Mouse (Mus musculus) kidney, embryonic 14.5 days (tissue): ENCODE data around the gene Lamtor1. TPM values are rescaled to one million over a fixed set of nuclear protein-coding genes. Genes with fewer than 3 reads are reported as not detected.
"Not testable (repeated sequence)": the region's sequence is repeated elsewhere in the genome, so short reads cannot be mapped to it uniquely, and the experiment has no call there.

Source experiments
- ATAC-seq: fragments of 200-750 bp; cut with Nextera tagmentation; 2 replicates; pipeline ENCODE4 v1.8.0; 2017; ENCODE audit warnings: moderate number of reproducible peaks, mild to moderate bottlenecking, moderate TSS enrichment, moderate library complexity; ENCODE audit not compliant: low FRiP score, low TSS enrichment
- H3K27ac ChIP-seq: fragments of 300-500 bp; sonication (generic); 2 replicates; pipeline ENCODE4 v1.5.1; 2014; ENCODE audit warnings: low read depth, mild to moderate bottlenecking, low read length, moderate library complexity, mixed read lengths
- H3K27me3 ChIP-seq: fragments of 300-500 bp; sonication (generic); 2 replicates; pipeline ENCODE4 v1.6.1; 2014; ENCODE audit warnings: mild to moderate bottlenecking, low read length; ENCODE audit not compliant: control insufficient read depth, insufficient read depth
- H3K36me3 ChIP-seq: fragments of 300-500 bp; sonication (generic); 2 replicates; pipeline ENCODE4 v1.6.1; 2014; ENCODE audit warnings: low read length, mixed read lengths; ENCODE audit not compliant: control insufficient read depth, insufficient read depth
- H3K4me1 ChIP-seq: fragments of 300-500 bp; sonication (generic); 2 replicates; pipeline ENCODE4 v1.6.1; 2014; ENCODE audit warnings: low read length, mixed read lengths; ENCODE audit not compliant: control insufficient read depth, insufficient read depth
- H3K4me2 ChIP-seq: fragments of 300-500 bp; sonication (generic); replicated peaks from 2 replicates; pipeline ENCODE4 v1.6.1; 2014; ENCODE audit warnings: low read depth, mild to moderate bottlenecking, low read length
- H3K4me3 ChIP-seq: fragments of 300-500 bp; sonication (generic); 2 replicates; pipeline ENCODE4 v1.5.1; 2014; ENCODE audit warnings: mild to moderate bottlenecking, low read length
- H3K9ac ChIP-seq: fragments of 300-500 bp; sonication (generic); 2 replicates; pipeline ENCODE4 v1.6.1; 2014; ENCODE audit warnings: low read depth, mild to moderate bottlenecking, low read length, moderate library complexity
- H3K9me3 ChIP-seq: fragments of 300-500 bp; sonication (generic); 2 replicates; pipeline ENCODE4 v1.6.1; 2016; ENCODE audit warnings: low read length; ENCODE audit not compliant: control insufficient read depth
- WGBS: fragments of 180-500 bp; shearing (Covaris S2); extraction: QIAGEN DNeasy Blood & Tissue Kit; methylation state at CpG from one replicate; pipeline ENCODE4 v1.1.7; 2014; 5-methylcytosine and 5-hydroxymethylcytosine counted together
- polyA plus RNA-seq: library from polyadenylated mRNA; unstranded; fragments of >200 nt; fragmentation: Nextera tagmentation; extraction: Ambion mirVana; gene quantifications from 2 replicates; pipeline ENCODE4 v1.2.1, GENCODE M21; 2014

Gene Lamtor1
- polyA plus RNA-seq, 1 experiment from 2014 or later, result 152 TPM

- H3K27ac ChIP-seq, result peak within 1 kb of the TSS; percentile 77
- peak within 1 kb of the TSS; percentile 84 for H3K9ac ChIP-seq
- H3K27me3 ChIP-seq, result no peaks in the 10 kb centered on the region
- H3K9me3 ChIP-seq, result no peaks in the 10 kb centered on the region
- WGBS, result 1% methylated on average over 40 of the region's 40 CpGs
- H3K36me3 ChIP-seq, result 0 out of 2 replicates have a peak, but pooled peaks cover 2% of the 10 kb centered on the region
- peaks cover 10% of the 10 kb centered on the region; the same call in 1 of the 2 replicates for H3K4me1 ChIP-seq
- peak; percentile 99 for ATAC-seq
- peak within 1 kb of the TSS; percentile 65 for H3K4me2 ChIP-seq
- H3K4me3 ChIP-seq, result peak within 1 kb of the TSS; percentile 89
Measured at GRCm38 (mm10) chr7:101933751-101934240, 28.1 kb downstream of the Lamtor1 start, which contains the start of the genes Lrrc51 and Numa1. Gene Lrrc51 (minus strand): TSS chr7:101933895. Gene Numa1 (plus strand): TSS chr7:101934111.

- WGBS, result 95% methylated on average over 4 of the region's 4 CpGs
- H3K4me2 ChIP-seq, result no peak overlapping the region
- 0 out of 2 replicates have a peak, but pooled peaks cover 4% of the 10 kb centered on the region for H3K36me3 ChIP-seq
- H3K27ac ChIP-seq, result no peak overlapping the region
- H3K4me3 ChIP-seq, result no peak overlapping the region
- H3K9ac ChIP-seq, result no peak overlapping the region
- ATAC-seq, result no peak
- H3K27me3 ChIP-seq, result no peaks in the 10 kb centered on the region
- no peaks in the 10 kb centered on the region for H3K9me3 ChIP-seq
- H3K4me1 ChIP-seq, result peaks cover 10% of the 10 kb centered on the region; the same call in 1 of the 2 replicates
Measured at GRCm38 (mm10) chr7:101935957-101936356, 30.3 kb downstream of the Lamtor1 start.

GRCm38 (mm10) chr7:101936996-101937395 lies 31.3 kb downstream of the Lamtor1 start:
- 95% methylated on average over 4 of the region's 4 CpGs for WGBS
- H3K4me2 ChIP-seq, result no peak overlapping the region
- 0 out of 2 replicates have a peak, but pooled peaks cover 4% of the 10 kb centered on the region for H3K36me3 ChIP-seq
- ATAC-seq, result no peak
- H3K9me3 ChIP-seq, result no peaks in the 10 kb centered on the region
- H3K27ac ChIP-seq, result no peak overlapping the region
- H3K4me3 ChIP-seq, result no peak overlapping the region
- H3K4me1 ChIP-seq, result peaks cover 10% of the 10 kb centered on the region; the same call in 1 of the 2 replicates
- no peak overlapping the region for H3K9ac ChIP-seq
- H3K27me3 ChIP-seq, result no peaks in the 10 kb centered on the region

- Histone ChIP-seq H3K4me3 (no peak overlapping the region), H3K9ac (no peak overlapping the region), H3K4me1 (peaks cover 10% of the 10 kb centered on the region; the same call in 1 of the 2 replicates), H3K27me3 (no peaks in the 10 kb centered on the region), H3K4me2 (no peak overlapping the region), H3K36me3 (0 out of 2 replicates have a peak, but pooled peaks cover 4% of the 10 kb centered on the region), H3K9me3 (no peaks in the 10 kb centered on the region), H3K27ac (no peak overlapping the region)
- no peak for ATAC-seq
- 96% methylated on average over 4 of the region's 4 CpGs for WGBS
Measured at GRCm38 (mm10) chr7:101937569-101937968, 31.9 kb downstream of the Lamtor1 start.

- Histone ChIP-seq H3K27ac (no peak overlapping the region), H3K4me2 (no peak overlapping the region), H3K4me3 (no peak overlapping the region), H3K9ac (no peak overlapping the region), H3K36me3 (0 out of 2 replicates have a peak, but pooled peaks cover 4% of the 10 kb centered on the region), H3K27me3 (no peaks in the 10 kb centered on the region), H3K9me3 (no peaks in the 10 kb centered on the region), H3K4me1 (peaks cover 10% of the 10 kb centered on the region; the same call in 1 of the 2 replicates)
- no peak for ATAC-seq
- 86% methylated on average over 2 of the region's 2 CpGs for WGBS
Measured at GRCm38 (mm10) chr7:101938348-101938747, 32.6 kb downstream of the Lamtor1 start.

GRCm38 (mm10) chr7:101939758-101940157 lies 34.1 kb downstream of the Lamtor1 start:
- Histone ChIP-seq H3K4me2 (no peak overlapping the region), H3K4me1 (peaks cover 7% of the 10 kb centered on the region; the same call in 1 of the 2 replicates), H3K4me3 (no peak overlapping the region), H3K36me3 (0 out of 2 replicates have a peak, but pooled peaks cover 4% of the 10 kb centered on the region), H3K27me3 (no peaks in the 10 kb centered on the region), H3K27ac (no peak overlapping the region), H3K9me3 (no peaks in the 10 kb centered on the region), H3K9ac (no peak overlapping the region)
- ATAC-seq, result no peak
- 92% methylated on average over 4 of the region's 4 CpGs for WGBS

GRCm38 (mm10) chr7:101949008-101949407 lies 43.3 kb downstream of the Lamtor1 start:
- H3K9me3 ChIP-seq, H3K4me1 ChIP-seq, H3K4me3 ChIP-seq, H3K4me2 ChIP-seq, H3K27ac ChIP-seq, H3K36me3 ChIP-seq, H3K9ac ChIP-seq, ATAC-seq, H3K27me3 ChIP-seq: not testable (repeated sequence)
- WGBS, result 94% methylated on average over 5 of the region's 5 CpGs

- H3K4me2 ChIP-seq, result no peak overlapping the region
- no peak overlapping the region; the same call in 1 of the 2 replicates for H3K27ac ChIP-seq
- no peak overlapping the region for H3K9ac ChIP-seq
- ATAC-seq, result no peak
- no peak overlapping the region for H3K4me3 ChIP-seq
- no peaks in the 10 kb centered on the region for H3K36me3 ChIP-seq
- H3K4me1 ChIP-seq, result no peaks in the 10 kb centered on the region
- WGBS, result 81% methylated on average over 1 of the region's 1 CpGs
- H3K27me3 ChIP-seq, result no peaks in the 10 kb centered on the region
- H3K9me3 ChIP-seq, result no peaks in the 10 kb centered on the region
Measured at GRCm38 (mm10) chr7:101951648-101952047, 45.9 kb downstream of the Lamtor1 start.

- Histone ChIP-seq H3K9ac (no peak overlapping the region), H3K9me3 (no peaks in the 10 kb centered on the region), H3K4me2 (no peak overlapping the region), H3K4me3 (no peak overlapping the region), H3K36me3 (no peaks in the 10 kb centered on the region), H3K27ac (peak overlapping the region; percentile 17; the same call in 1 of the 2 replicates), H3K4me1 (no peaks in the 10 kb centered on the region), H3K27me3 (no peaks in the 10 kb centered on the region)
- 54% methylated on average over 2 of the region's 2 CpGs for WGBS
- ATAC-seq, result no peak
Measured at GRCm38 (mm10) chr7:101952098-101952497, 46.4 kb downstream of the Lamtor1 start.
